In the genomic region with DNA sequence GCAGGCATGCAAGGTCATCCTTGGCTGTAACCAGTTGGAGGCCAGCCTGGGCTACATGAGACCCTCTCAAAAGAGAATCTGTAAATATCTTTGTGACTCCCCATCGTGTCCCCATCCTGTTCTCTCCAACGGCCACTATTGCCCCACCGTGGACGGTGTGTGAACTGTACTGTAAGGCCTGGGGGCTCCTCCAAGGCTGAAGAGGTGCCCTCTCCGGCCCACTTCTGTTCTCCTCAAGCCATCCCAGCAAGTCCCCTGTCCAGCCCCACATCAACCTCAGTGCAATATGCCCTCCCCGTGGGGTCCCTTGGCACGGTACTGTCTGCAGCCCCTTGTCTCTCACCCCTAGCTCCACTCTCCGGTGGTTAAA, we compare ENCODE assay signal across 8 mouse cellular contexts. TPM values are rescaled to one million over a fixed set of nuclear protein-coding genes. Genes with fewer than 3 reads are reported as not detected.
DNase-seq lines count a peak whose midpoint lies in the region; ATAC-seq and TF ChIP-seq lines count a peak whose summit lies in the region.

No protein-coding gene starts in this region.

- peaks cover 48% of the 10 kb centered on the region for H3K36me3 ChIP-seq in forebrain, embryonic 12.5 days (replicated peaks)
- peaks cover 68% of the 10 kb centered on the region for H3K36me3 ChIP-seq in limb, embryonic 10.5 days
- peaks cover 17% of the 10 kb centered on the region for H3K36me3 ChIP-seq in splenic B cell, adult 2 months (ENCODE audit: control insufficient read depth, insufficient read depth, low read length, poor library complexity, severe bottlenecking)

- peak overlapping the region; percentile 100 for H3K27ac ChIP-seq in left cerebral cortex, adult 2 months
- H3K27ac ChIP-seq in forebrain, embryonic 12.5 days, result peak overlapping the region; percentile 88
- H3K27ac ChIP-seq in limb, embryonic 10.5 days, result peak overlapping the region; percentile 95

- H3K9ac ChIP-seq in forebrain, embryonic 12.5 days, result peak overlapping the region; percentile 21

- intact Hi-C loops in left cerebral cortex, adult 2 months (cut with DNase I), result loop anchor here (2.0 kb wide), 1 partner anchor 31 kb away; no protein-coding TSS in a partner anchor
- intact Hi-C loops in left cerebral cortex, postnatal 36 days (cut with DNase I), result no loop called here

- peaks cover 6% of the 10 kb centered on the region; the same call in 1 of the 2 replicates for H3K27me3 ChIP-seq in forebrain, embryonic 12.5 days
- H3K27me3 ChIP-seq in limb, embryonic 10.5 days (ENCODE audit: low read depth, poor library complexity, severe bottlenecking), result no peaks in the 10 kb centered on the region
- H3K27me3 ChIP-seq in splenic B cell, adult 2 months (ENCODE audit: control insufficient read depth, insufficient read depth, low read length, poor library complexity, severe bottlenecking), result no peaks in the 10 kb centered on the region

- TF ChIP-seq CTCF in left cerebral cortex, adult 2 months (IDR thresholded peaks at IDR 0.05), result peak; percentile 38

- H3K4me3 ChIP-seq in left cerebral cortex, adult 2 months, result no peak overlapping the region
- H3K4me3 ChIP-seq in forebrain, embryonic 12.5 days (replicated peaks), result peak overlapping the region; percentile 96
- peak overlapping the region; percentile 95 for H3K4me3 ChIP-seq in limb, embryonic 10.5 days

- peaks cover 38% of the 10 kb centered on the region for H3K4me1 ChIP-seq in forebrain, embryonic 12.5 days
- peaks cover 60% of the 10 kb centered on the region for H3K4me1 ChIP-seq in limb, embryonic 10.5 days

- peak overlapping the region; percentile 77 for H3K4me2 ChIP-seq in forebrain, embryonic 12.5 days

- no peak for ATAC-seq in forebrain, embryonic 12.5 days (ENCODE audit: low FRiP score)

- no peak for DNase-seq in left cerebral cortex, adult 2 months (ENCODE audit: extremely low spot score in 1 of 2, low spot score in 2 of 2)
- no peak for DNase-seq in left cerebral cortex, postnatal 36 days (ENCODE audit: low spot score in 2 of 2)
- peak; percentile 60 for DNase-seq in NIH3T3 (ENCODE audit: low read depth)
- DNase-seq in limb, embryonic 10.5 days (ENCODE audit: low spot score), result no peak
- DNase-seq in splenic B cell, adult 2 months (ENCODE audit: low read depth, low spot score), result peak; percentile 36
- DNase-seq in layer of hippocampus, adult 9-10 months (ENCODE audit: low spot score), result no peak
- no peak for DNase-seq in embryo, embryonic 11 days

- H3K9me3 ChIP-seq in forebrain, embryonic 12.5 days, result no peaks in the 10 kb centered on the region
- H3K9me3 ChIP-seq in limb, embryonic 10.5 days (replicated peaks), result no peaks in the 10 kb centered on the region

- WGBS in forebrain, embryonic 12.5 days, result 43% methylated on average over 8 of the region's 8 CpGs
- WGBS in limb, embryonic 10.5 days, result 40% methylated on average over 8 of the region's 8 CpGs

RNA-seq across cellular contexts. Expression of gene Cactin, which starts 1.6 kb away (rescaled TPM):
- 10 to 100 TPM; 31.3 to 31.8 TPM for total RNA-seq in left cerebral cortex, adult 2 months (2021)
- total RNA-seq in left cerebral cortex, postnatal 36 days (2021), result 10 to 100 TPM; 29.7 to 31.7 TPM
- 60.8 and 61.8 TPM in 2 replicates for polyA plus RNA-seq in forebrain, embryonic 12.5 days (2016; fragmentation: Nextera tagmentation; extraction: Ambion mirVana)
- 62.5 and 67.7 TPM in 2 replicates for polyA plus RNA-seq in limb, embryonic 10.5 days (2016; fragmentation: Nextera tagmentation; extraction: Ambion mirVana)

RNA-seq across cellular contexts. Expression of gene Tbxa2r, which starts 9.2 kb away (rescaled TPM):
- total RNA-seq in left cerebral cortex, adult 2 months (2021), result under 1 TPM; 0.70 to 0.82 TPM
- under 1 TPM; 0.45 to 0.99 TPM for total RNA-seq in left cerebral cortex, postnatal 36 days (2021)
- polyA plus RNA-seq in forebrain, embryonic 12.5 days (2016; fragmentation: Nextera tagmentation; extraction: Ambion mirVana), result 2.1 and 2.9 TPM in 2 replicates
- 3.2 and 3.6 TPM in 2 replicates for polyA plus RNA-seq in limb, embryonic 10.5 days (2016; fragmentation: Nextera tagmentation; extraction: Ambion mirVana)

RNA-seq across cellular contexts. Expression of gene Gipc3, which starts 23.8 kb away (rescaled TPM):
- 1 to 10 TPM; 1.7 to 2.1 TPM for total RNA-seq in left cerebral cortex, adult 2 months (2021)
- 1 to 10 TPM; 1.4 to 1.8 TPM for total RNA-seq in left cerebral cortex, postnatal 36 days (2021)
- polyA plus RNA-seq in forebrain, embryonic 12.5 days (2016; fragmentation: Nextera tagmentation; extraction: Ambion mirVana), result 0.08 TPM in 1 of 2 replicates, not detected in the other
- 0.09 TPM in 1 of 2 replicates, not detected in the other for polyA plus RNA-seq in limb, embryonic 10.5 days (2016; fragmentation: Nextera tagmentation; extraction: Ambion mirVana)

RNA-seq across cellular contexts. Expression of gene Pip5k1c, which starts 26.6 kb away (rescaled TPM):
- total RNA-seq in left cerebral cortex, adult 2 months (2021), result 100 to 1,000 TPM; 431 TPM
- total RNA-seq in left cerebral cortex, postnatal 36 days (2021), result 100 to 1,000 TPM; 419 to 450 TPM
- polyA plus RNA-seq in forebrain, embryonic 12.5 days (2016; fragmentation: Nextera tagmentation; extraction: Ambion mirVana), result 84.1 and 98.7 TPM in 2 replicates
- polyA plus RNA-seq in limb, embryonic 10.5 days (2016; fragmentation: Nextera tagmentation; extraction: Ambion mirVana), result 67.0 and 71.3 TPM in 2 replicates

RNA-seq across cellular contexts. Expression of gene Tjp3, which starts 27.9 kb away (rescaled TPM):
- under 1 TPM; 0.26 to 0.45 TPM for total RNA-seq in left cerebral cortex, adult 2 months (2021)
- under 1 TPM in 1 of 2 experiments, not detected in 1; 0.50 TPM for total RNA-seq in left cerebral cortex, postnatal 36 days (2021)
- polyA plus RNA-seq in forebrain, embryonic 12.5 days (2016; fragmentation: Nextera tagmentation; extraction: Ambion mirVana), result 9.7 and 11.4 TPM in 2 replicates
- polyA plus RNA-seq in limb, embryonic 10.5 days (2016; fragmentation: Nextera tagmentation; extraction: Ambion mirVana), result 4.7 and 5.1 TPM in 2 replicates

Comparison
In these comparisons a context has a peak if more than half of its experiments do, and no peak if none do; other contexts are left out.
1. DNase-seq: peak in NIH3T3 (single experiment) and splenic B cell, adult 2 months (single experiment); none in left cerebral cortex, adult 2 months (0 of 2), left cerebral cortex, postnatal 36 days (0 of 2), limb, embryonic 10.5 days (single experiment), layer of hippocampus, adult 9-10 months (single experiment) and embryo, embryonic 11 days (single experiment).
2. Peak in every context shown above with its lines, with median percentiles within 50 percentile points of each other: H3K27ac ChIP-seq.